Mouse (Mus musculus): ENCODE measurements around the gene Tspan4. TPM values are rescaled to one million over a fixed set of nuclear protein-coding genes. Genes with fewer than 3 reads are reported as not detected.
A peak's percentile ranks its signal among the peaks of the same experiment; 100 is the strongest.

The Tspan4 gene
- polyA plus RNA-seq, 1 experiment from 2014 or later: 65.0 TPM

DNA sequence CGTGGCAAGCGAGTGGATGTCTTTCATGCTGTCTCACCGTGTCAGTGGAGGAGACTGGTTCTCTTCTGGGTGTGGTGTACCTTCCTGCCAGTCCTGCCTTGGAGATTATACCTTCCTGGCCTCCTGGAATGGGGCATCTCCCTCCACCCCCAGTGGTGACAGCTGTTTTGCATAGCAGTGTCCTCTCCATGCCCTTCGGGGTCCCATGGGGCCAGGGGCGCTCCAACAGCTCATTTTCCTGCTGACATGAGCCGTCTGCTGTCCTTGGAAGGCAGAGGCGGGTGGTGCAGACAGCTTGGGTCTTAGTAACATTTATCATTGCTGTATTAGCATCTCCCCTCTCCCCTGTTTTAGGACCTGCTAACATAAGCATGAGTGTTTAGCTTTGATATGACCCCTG is 12.1 kb downstream of the Tspan4 start:
- 68% methylated on average over 7 of the region's 7 CpGs for WGBS
- Histone ChIP-seq H3K36me3 (ENCODE audit: control insufficient read depth, insufficient read depth, low read length) (peaks cover 26% of the 10 kb centered on the region), H3K9ac (ENCODE audit: low read length) (no peak overlapping the region), H3K27ac (replicated peaks in 1 of 2; ENCODE audit: control insufficient read depth in 1 of 2, insufficient read depth in 1 of 2, low read depth in 2 of 2, low read length in 2 of 2) (no peak overlapping the region), H3K27me3 (ENCODE audit: control insufficient read depth, insufficient read depth, low read length) (peaks cover 12% of the 10 kb centered on the region), H3K4me2 (ENCODE audit: low read length) (no peak overlapping the region), H3K9me3 (ENCODE audit: control insufficient read depth, low read length) (no peaks in the 10 kb centered on the region), H3K4me1 (ENCODE audit: control insufficient read depth in 2 of 2, insufficient read depth in 2 of 2, low read length in 2 of 2) (peaks cover 5 to 18% of the 10 kb centered on the region in 2 experiments; a peak in 3 of 4 replicates), H3K4me3 (ENCODE audit: control insufficient read depth in 1 of 2, insufficient read depth in 1 of 2, low read depth in 1 of 2, low read length in 2 of 2) (no peak overlapping the region)
- ATAC-seq (ENCODE audit: insufficient number of reproducible peaks, insufficient read depth, low FRiP score, low read depth): no peak

- Histone ChIP-seq H3K36me3 (ENCODE audit: control insufficient read depth, insufficient read depth, low read length) (peaks cover 50% of the 10 kb centered on the region), H3K4me1 (ENCODE audit: control insufficient read depth in 2 of 2, insufficient read depth in 2 of 2, low read length in 2 of 2) (no peaks in the 10 kb centered on the region), H3K4me3 (ENCODE audit: control insufficient read depth in 1 of 2, insufficient read depth in 1 of 2, low read depth in 1 of 2, low read length in 2 of 2) (no peak overlapping the region), H3K9me3 (ENCODE audit: control insufficient read depth, low read length) (no peaks in the 10 kb centered on the region), H3K27ac (replicated peaks in 1 of 2; ENCODE audit: control insufficient read depth in 1 of 2, insufficient read depth in 1 of 2, low read depth in 2 of 2, low read length in 2 of 2) (no peak overlapping the region), H3K4me2 (ENCODE audit: low read length) (no peak overlapping the region), H3K27me3 (ENCODE audit: control insufficient read depth, insufficient read depth, low read length) (no peaks in the 10 kb centered on the region), H3K9ac (ENCODE audit: low read length) (no peak overlapping the region)
- WGBS: 63% methylated on average over 2 of the region's 2 CpGs
- no peak for ATAC-seq (ENCODE audit: insufficient number of reproducible peaks, insufficient read depth, low FRiP score, low read depth)
Observed at GRCm38 (mm10) chr7:141491151-141491550, 16.1 kb downstream of the Tspan4 start.

GRCm38 (mm10) chr7:141492738-141493137 is 17.7 kb downstream of the Tspan4 start:
- Histone ChIP-seq H3K36me3 (ENCODE audit: control insufficient read depth, insufficient read depth, low read length) (peaks cover 50% of the 10 kb centered on the region), H3K9me3 (ENCODE audit: control insufficient read depth, low read length) (no peaks in the 10 kb centered on the region), H3K27me3 (ENCODE audit: control insufficient read depth, insufficient read depth, low read length) (no peaks in the 10 kb centered on the region), H3K9ac (ENCODE audit: low read length) (no peak overlapping the region), H3K4me2 (ENCODE audit: low read length) (no peak overlapping the region), H3K27ac (replicated peaks in 1 of 2; ENCODE audit: control insufficient read depth in 1 of 2, insufficient read depth in 1 of 2, low read depth in 2 of 2, low read length in 2 of 2) (no peak overlapping the region), H3K4me3 (ENCODE audit: control insufficient read depth in 1 of 2, insufficient read depth in 1 of 2, low read depth in 1 of 2, low read length in 2 of 2) (no peak overlapping the region), H3K4me1 (ENCODE audit: control insufficient read depth in 2 of 2, insufficient read depth in 2 of 2, low read length in 2 of 2) (peaks cover 9 to 11% of the 10 kb centered on the region in 2 experiments)
- WGBS: 85% methylated on average over 5 of the region's 5 CpGs
- ATAC-seq (ENCODE audit: insufficient number of reproducible peaks, insufficient read depth, low FRiP score, low read depth): no peak

- no peak overlapping the region for H3K9ac ChIP-seq (ENCODE audit: low read length)
- no peak overlapping the region for H3K4me3 ChIP-seq (ENCODE audit: control insufficient read depth in 1 of 2, insufficient read depth in 1 of 2, low read depth in 1 of 2, low read length in 2 of 2)
- WGBS: 68% methylated on average over 1 of the region's 1 CpGs
- H3K4me1 ChIP-seq (ENCODE audit: control insufficient read depth in 2 of 2, insufficient read depth in 2 of 2, low read length in 2 of 2): peaks cover 10 to 14% of the 10 kb centered on the region in 2 experiments
- no peaks in the 10 kb centered on the region for H3K27me3 ChIP-seq (ENCODE audit: control insufficient read depth, insufficient read depth, low read length)
- no peaks in the 10 kb centered on the region for H3K9me3 ChIP-seq (ENCODE audit: control insufficient read depth, low read length)
- H3K36me3 ChIP-seq (ENCODE audit: control insufficient read depth, insufficient read depth, low read length): peaks cover 50% of the 10 kb centered on the region
- H3K27ac ChIP-seq (replicated peaks in 1 of 2; ENCODE audit: control insufficient read depth in 1 of 2, insufficient read depth in 1 of 2, low read depth in 2 of 2, low read length in 2 of 2): no peak overlapping the region
- no peak for ATAC-seq (ENCODE audit: insufficient number of reproducible peaks, insufficient read depth, low FRiP score, low read depth)
- H3K4me2 ChIP-seq (ENCODE audit: low read length): no peak overlapping the region
Observed at GRCm38 (mm10) chr7:141493729-141494128, 18.7 kb downstream of the Tspan4 start.

DNA sequence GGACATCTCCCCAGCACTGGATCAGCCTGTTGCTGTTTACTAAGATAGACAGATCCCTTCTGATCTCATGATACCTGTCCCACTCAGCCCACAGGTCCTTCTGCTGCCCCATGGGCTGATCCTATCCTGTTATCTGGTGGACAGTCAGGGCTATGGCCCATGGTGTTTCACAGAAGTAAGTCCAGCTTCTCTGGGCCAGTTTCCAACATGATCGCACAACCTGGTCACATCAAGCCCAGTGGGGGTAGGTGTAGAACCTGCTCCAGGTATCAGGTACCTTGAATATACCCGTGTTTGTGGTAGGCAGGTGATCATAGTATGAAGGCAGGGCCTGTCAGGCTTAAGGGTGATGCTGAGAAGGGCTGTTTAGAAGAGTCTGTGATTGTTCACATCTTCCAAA is 20.3 kb downstream of the Tspan4 start:
- no peak overlapping the region for H3K27ac ChIP-seq (replicated peaks in 1 of 2; ENCODE audit: control insufficient read depth in 1 of 2, insufficient read depth in 1 of 2, low read depth in 2 of 2, low read length in 2 of 2)
- no peaks in the 10 kb centered on the region for H3K27me3 ChIP-seq (ENCODE audit: control insufficient read depth, insufficient read depth, low read length)
- ATAC-seq (ENCODE audit: insufficient number of reproducible peaks, insufficient read depth, low FRiP score, low read depth): no peak
- H3K36me3 ChIP-seq (ENCODE audit: control insufficient read depth, insufficient read depth, low read length): peaks cover 45% of the 10 kb centered on the region
- no peak overlapping the region for H3K9ac ChIP-seq (ENCODE audit: low read length)
- WGBS: 89% methylated on average over 2 of the region's 2 CpGs
- peaks cover 16 to 22% of the 10 kb centered on the region in 2 experiments for H3K4me1 ChIP-seq (ENCODE audit: control insufficient read depth in 2 of 2, insufficient read depth in 2 of 2, low read length in 2 of 2)
- no peaks in the 10 kb centered on the region for H3K9me3 ChIP-seq (ENCODE audit: control insufficient read depth, low read length)
- no peak overlapping the region for H3K4me2 ChIP-seq (ENCODE audit: low read length)
- H3K4me3 ChIP-seq (ENCODE audit: control insufficient read depth in 1 of 2, insufficient read depth in 1 of 2, low read depth in 1 of 2, low read length in 2 of 2): no peak overlapping the region

DNA sequence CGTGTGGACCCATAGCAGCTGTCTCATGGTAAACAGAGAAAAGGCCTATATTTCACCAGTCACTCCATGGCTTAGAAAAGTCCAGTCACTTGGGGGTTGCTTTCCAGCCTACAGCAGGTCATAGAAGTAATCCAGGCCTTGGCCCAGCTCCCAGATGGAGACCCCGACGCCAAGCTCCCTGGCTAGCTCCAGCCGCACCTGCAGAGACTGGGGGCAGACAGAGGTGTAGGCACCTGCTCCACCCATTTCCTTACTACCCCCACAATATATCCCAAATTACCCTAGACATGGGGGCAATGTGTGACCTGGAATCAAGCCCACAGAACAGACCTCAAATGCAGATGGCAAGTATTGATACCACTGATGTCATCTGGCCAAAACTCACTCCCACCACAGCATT is 20.9 kb downstream of the Tspan4 start:
- WGBS: 75% methylated on average over 4 of the region's 4 CpGs
- Histone ChIP-seq H3K4me3 (ENCODE audit: control insufficient read depth in 1 of 2, insufficient read depth in 1 of 2, low read depth in 1 of 2, low read length in 2 of 2) (no peak overlapping the region), H3K4me1 (ENCODE audit: control insufficient read depth in 2 of 2, insufficient read depth in 2 of 2, low read length in 2 of 2) (peaks cover 16 to 22% of the 10 kb centered on the region in 2 experiments), H3K9me3 (ENCODE audit: control insufficient read depth, low read length) (no peaks in the 10 kb centered on the region), H3K27ac (replicated peaks in 1 of 2; ENCODE audit: control insufficient read depth in 1 of 2, insufficient read depth in 1 of 2, low read depth in 2 of 2, low read length in 2 of 2) (no peak overlapping the region), H3K27me3 (ENCODE audit: control insufficient read depth, insufficient read depth, low read length) (no peaks in the 10 kb centered on the region), H3K36me3 (ENCODE audit: control insufficient read depth, insufficient read depth, low read length) (peaks cover 42% of the 10 kb centered on the region), H3K9ac (ENCODE audit: low read length) (no peak overlapping the region), H3K4me2 (ENCODE audit: low read length) (no peak overlapping the region)
- ATAC-seq (ENCODE audit: insufficient number of reproducible peaks, insufficient read depth, low FRiP score, low read depth): no peak

- Histone ChIP-seq H3K4me1 (ENCODE audit: control insufficient read depth in 2 of 2, insufficient read depth in 2 of 2, low read length in 2 of 2) (peaks cover 16 to 22% of the 10 kb centered on the region in 2 experiments), H3K9ac (ENCODE audit: low read length) (0 out of 2 replicates have a peak overlapping the region, but pooled peaks have one; percentile 11), H3K27me3 (ENCODE audit: control insufficient read depth, insufficient read depth, low read length) (no peaks in the 10 kb centered on the region), H3K4me3 (ENCODE audit: control insufficient read depth in 1 of 2, insufficient read depth in 1 of 2, low read depth in 1 of 2, low read length in 2 of 2) (no peak overlapping the region), H3K4me2 (ENCODE audit: low read length) (no peak overlapping the region), H3K36me3 (ENCODE audit: control insufficient read depth, insufficient read depth, low read length) (peaks cover 31% of the 10 kb centered on the region), H3K9me3 (ENCODE audit: control insufficient read depth, low read length) (no peaks in the 10 kb centered on the region), H3K27ac (replicated peaks in 1 of 2; ENCODE audit: control insufficient read depth in 1 of 2, insufficient read depth in 1 of 2, low read depth in 2 of 2, low read length in 2 of 2) (peak overlapping the region in 1 of 2 experiments; percentile 60; a peak in 2 of 4 replicates)
- ATAC-seq (ENCODE audit: insufficient number of reproducible peaks, insufficient read depth, low FRiP score, low read depth): no peak
- 68% methylated on average over 3 of the region's 3 CpGs for WGBS
Observed at GRCm38 (mm10) chr7:141497600-141497999, 22.6 kb downstream of the Tspan4 start.
